In the genomic region with DNA sequence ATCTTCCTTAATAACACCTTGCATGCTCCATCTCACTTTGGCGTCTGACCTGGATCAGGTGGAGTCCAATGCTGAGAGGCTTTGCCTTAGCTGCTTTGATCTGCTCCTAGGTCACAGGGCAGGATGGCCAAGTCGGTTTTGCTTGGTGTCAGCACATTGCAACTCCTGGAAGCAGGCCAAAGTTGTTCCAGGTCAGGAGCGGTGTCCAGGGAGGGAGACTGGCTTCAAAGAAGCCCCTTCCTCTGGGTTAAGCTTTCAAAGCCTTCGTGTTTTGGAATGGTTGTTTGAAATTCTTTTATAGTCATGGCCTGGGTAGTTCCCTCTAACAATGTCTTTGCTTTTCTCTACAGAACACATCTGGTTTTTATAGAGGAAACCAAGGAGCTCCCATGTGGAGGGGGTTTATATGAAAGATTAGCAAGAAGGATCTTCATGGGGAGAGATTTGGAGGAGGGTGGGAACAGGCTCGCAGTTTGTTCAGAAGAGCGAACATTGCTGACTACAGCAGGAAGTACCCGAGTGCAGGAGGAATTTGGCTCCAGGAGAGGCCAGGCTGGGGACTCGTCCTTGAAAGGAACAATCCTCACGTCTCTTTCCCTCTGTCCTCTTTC, we compare ENCODE assay signal across 10 mouse cellular contexts. TPM values are rescaled to one million over a fixed set of nuclear protein-coding genes. Genes with fewer than 3 reads are reported as not detected.
A peak's percentile ranks its signal among the peaks of the same experiment; 100 is the strongest.
DNase-seq lines count a peak whose midpoint lies in the region; ATAC-seq lines count a peak whose summit lies in the region.
"Had no signal": no experiment of that assay in that cellular context is flagged by ENCODE, and none has a peak within 500 bp of the region (broad histone marks: within the 10 kb centered on the region; RNA-seq: fewer than 3 reads in every experiment).

No protein-coding gene starts in this region.

- H3K36me3 ChIP-seq in hindbrain, embryonic 12.5 days = no peaks in the 10 kb centered on the region
- no peaks in the 10 kb centered on the region for H3K36me3 ChIP-seq in hindbrain, embryonic 16.5 days (ENCODE audit: control insufficient read depth, insufficient read depth, low read length)
- no peaks in the 10 kb centered on the region for H3K36me3 ChIP-seq in midbrain, embryonic 11.5 days (ENCODE audit: control insufficient read depth, insufficient read depth, low read length)
- H3K36me3 ChIP-seq: G1E had no signal

- H3K4me1 ChIP-seq in hindbrain, embryonic 12.5 days = no peaks in the 10 kb centered on the region
- no peaks in the 10 kb centered on the region; the same call in 1 of the 2 replicates for H3K4me1 ChIP-seq in hindbrain, embryonic 16.5 days (ENCODE audit: control insufficient read depth, insufficient read depth, low read depth, low read length)
- H3K4me1 ChIP-seq in midbrain, embryonic 11.5 days (ENCODE audit: control insufficient read depth, insufficient read depth, low read length) = no peaks in the 10 kb centered on the region

- H3K9ac ChIP-seq in hindbrain, embryonic 12.5 days = no peak overlapping the region; the same call in 1 of the 2 replicates
- H3K9ac ChIP-seq in hindbrain, embryonic 16.5 days (ENCODE audit: low read depth, low read length) = no peak overlapping the region
- H3K9ac ChIP-seq in midbrain, embryonic 11.5 days (ENCODE audit: low read length) = no peak overlapping the region

- DNase-seq in embryo, embryonic 11.5 days (ENCODE audit: low read depth, low spot score) = peak; percentile 31
- peak; percentile 51 for DNase-seq in kidney, adult 18-20 months
- DNase-seq in mesoderm, embryonic 11.5 days (ENCODE audit: low read depth, low spot score) = peak; percentile 57
- DNase-seq in layer of hippocampus, adult 9-10 months (ENCODE audit: low spot score) = no peak
- DNase-seq in midbrain, embryonic 11.5 days (ENCODE audit: low spot score, missing footprints) = no peak

- H3K9me3 ChIP-seq in hindbrain, embryonic 12.5 days (replicated peaks) = 0 out of 2 replicates have a peak, but pooled peaks cover 4% of the 10 kb centered on the region
- H3K9me3 ChIP-seq in hindbrain, embryonic 16.5 days (ENCODE audit: control insufficient read depth, low read length) = peaks cover 3% of the 10 kb centered on the region; the same call in 1 of the 2 replicates
- H3K9me3 ChIP-seq in midbrain, embryonic 11.5 days (ENCODE audit: control insufficient read depth, low read length) = no peaks in the 10 kb centered on the region
- H3K9me3 ChIP-seq: G1E had no signal

- H3K27ac ChIP-seq in hindbrain, embryonic 12.5 days = peak overlapping the region; percentile 57
- no peak overlapping the region for H3K27ac ChIP-seq in hindbrain, embryonic 16.5 days (ENCODE audit: low read depth, low read length)
- H3K27ac ChIP-seq in midbrain, embryonic 11.5 days (ENCODE audit: low read depth, low read length) = no peak overlapping the region

- 73% methylated on average over 9 of the region's 9 CpGs for WGBS in hindbrain, embryonic 12.5 days
- 59% methylated on average over 9 of the region's 9 CpGs for WGBS in hindbrain, embryonic 16.5 days
- 73% methylated on average over 9 of the region's 9 CpGs for WGBS in midbrain, embryonic 11.5 days

- ATAC-seq in hindbrain, embryonic 12.5 days (ENCODE audit: low FRiP score) = no peak
- no peak for ATAC-seq in hindbrain, embryonic 16.5 days
- ATAC-seq in monocyte, adult 5-6 weeks (replicated peaks; ENCODE audit: insufficient number of reproducible peaks, low FRiP score, low TSS enrichment, poor library complexity, severe bottlenecking) = no peak
- ATAC-seq in midbrain, embryonic 11.5 days (ENCODE audit: low FRiP score) = no peak

- no peak overlapping the region for H3K4me2 ChIP-seq in hindbrain, embryonic 12.5 days (replicated peaks)
- no peak overlapping the region for H3K4me2 ChIP-seq in hindbrain, embryonic 16.5 days (ENCODE audit: low read length)
- H3K4me2 ChIP-seq in midbrain, embryonic 11.5 days = no peak overlapping the region

- H3K4me3 ChIP-seq in hindbrain, embryonic 12.5 days = no peak overlapping the region
- no peak overlapping the region for H3K4me3 ChIP-seq in hindbrain, embryonic 16.5 days (ENCODE audit: low read length)
- H3K4me3 ChIP-seq in midbrain, embryonic 11.5 days (ENCODE audit: low read depth, low read length) = no peak overlapping the region

- H3K27me3 ChIP-seq in hindbrain, embryonic 12.5 days = no peaks in the 10 kb centered on the region
- no peaks in the 10 kb centered on the region for H3K27me3 ChIP-seq in hindbrain, embryonic 16.5 days (replicated peaks; ENCODE audit: control insufficient read depth, insufficient read depth, low read length)
- H3K27me3 ChIP-seq in midbrain, embryonic 11.5 days (ENCODE audit: control insufficient read depth, insufficient read depth, low read length) = no peaks in the 10 kb centered on the region

RNA-seq across cellular contexts. Expression of a gene that starts 5.4 kb away (rescaled TPM):
- 28.3 and 34.9 TPM in 2 replicates for polyA plus RNA-seq in hindbrain, embryonic 12.5 days (2016; fragmentation: Nextera tagmentation; extraction: Ambion mirVana)
- 39.6 and 42.2 TPM in 2 replicates for polyA plus RNA-seq in hindbrain, embryonic 16.5 days (2015; fragmentation: Nextera tagmentation; extraction: Ambion mirVana)
- not detected in 3 replicates for total RNA-seq in monocyte, adult 5-6 weeks (2017)
- 26.5 and 30.8 TPM in 2 replicates for polyA plus RNA-seq in midbrain, embryonic 11.5 days (2014; fragmentation: Nextera tagmentation; extraction: Ambion mirVana)
- polyA plus RNA-seq: G1E had no signal

RNA-seq across cellular contexts. Expression of a gene that starts 26.7 kb away (rescaled TPM):
- 0.14 TPM in 1 of 2 replicates, not detected in the other for polyA plus RNA-seq in hindbrain, embryonic 12.5 days (2016; fragmentation: Nextera tagmentation; extraction: Ambion mirVana)
- 0.09 and 0.29 TPM in 2 replicates for polyA plus RNA-seq in hindbrain, embryonic 16.5 days (2015; fragmentation: Nextera tagmentation; extraction: Ambion mirVana)
- not detected in 3 replicates for total RNA-seq in monocyte, adult 5-6 weeks (2017)
- not detected in 2 replicates for polyA plus RNA-seq in midbrain, embryonic 11.5 days (2014; fragmentation: Nextera tagmentation; extraction: Ambion mirVana)

RNA-seq across cellular contexts. Expression of a gene that starts 58.0 kb away (rescaled TPM):
- polyA plus RNA-seq in hindbrain, embryonic 12.5 days (2016; fragmentation: Nextera tagmentation; extraction: Ambion mirVana) = 0.46 and 0.52 TPM in 2 replicates
- 0.54 and 0.78 TPM in 2 replicates for polyA plus RNA-seq in hindbrain, embryonic 16.5 days (2015; fragmentation: Nextera tagmentation; extraction: Ambion mirVana)
- total RNA-seq in monocyte, adult 5-6 weeks (2017) = not detected in 3 replicates
- 0.85 and 0.86 TPM in 2 replicates for polyA plus RNA-seq in midbrain, embryonic 11.5 days (2014; fragmentation: Nextera tagmentation; extraction: Ambion mirVana)
- total RNA-seq: layer of hippocampus, adult 18-20 months had no signal

Comparison
In these comparisons a context has a peak if more than half of its experiments do, and no peak if none do; other contexts are left out.
1. DNase-seq: peak in embryo, embryonic 11.5 days (single experiment), kidney, adult 18-20 months (single experiment) and mesoderm, embryonic 11.5 days (single experiment); none in layer of hippocampus, adult 9-10 months (single experiment) and midbrain, embryonic 11.5 days (single experiment).